Mouse (Mus musculus) stomach, embryonic 16.5 days (tissue): Measurements from ENCODE around the gene Npc1l1. TPM values are rescaled to one million over a fixed set of nuclear protein-coding genes. Genes with fewer than 3 reads are reported as not detected.

Experiments used
- polyA plus RNA-seq: library from polyadenylated mRNA; unstranded; fragments of >200 nt; fragmentation: Nextera tagmentation; extraction: Ambion mirVana; gene quantifications from 2 replicates; pipeline ENCODE4 v1.2.1, GENCODE M21; 2015

Npc1l1 gene
- polyA plus RNA-seq, 1 experiment from 2014 or later = 3.5 TPM

Other genes with a start within 250 kb of the Npc1l1 start
- gene Camk2b, start 163.8 kb downstream of the Npc1l1 start, polyA plus RNA-seq = 4.5 and 6.0 TPM in 2 replicates
- 0.32 and 0.34 TPM in 2 replicates for gene A730071L15Rik, start 30.1 kb downstream of the Npc1l1 start, polyA plus RNA-seq
- 39.0 and 42.3 TPM in 2 replicates for gene Nudcd3, start 29.7 kb downstream of the Npc1l1 start, polyA plus RNA-seq
- 85.2 and 87.6 TPM in 2 replicates for gene Ddx56, start 37.6 kb upstream of the Npc1l1 start, polyA plus RNA-seq
- 119 and 122 TPM in 2 replicates for gene Tmed4, start 44.7 kb upstream of the Npc1l1 start, polyA plus RNA-seq
- gene Ogdh, start 61.5 kb upstream of the Npc1l1 start, polyA plus RNA-seq = 134 and 137 TPM in 2 replicates
- gene Zmiz2, start 158.9 kb upstream of the Npc1l1 start, polyA plus RNA-seq = 9.8 and 10.2 TPM in 2 replicates
- gene Ppia, start 185.3 kb upstream of the Npc1l1 start, polyA plus RNA-seq = 4,720 and 4,955 TPM in 2 replicates
- gene H2afv, start 214.3 kb upstream of the Npc1l1 start, polyA plus RNA-seq = 357 and 363 TPM in 2 replicates
- gene Purb, start 245.8 kb upstream of the Npc1l1 start, polyA plus RNA-seq = 30.9 and 31.0 TPM in 2 replicates